Mouse (Mus musculus) kidney, embryonic 16.5 days (tissue): ENCODE measurements around the gene Sema3c. TPM values are rescaled to one million over a fixed set of nuclear protein-coding genes. Genes with fewer than 3 reads are reported as not detected.

ENCODE experiments used
- ATAC-seq: fragments of 200-750 bp; cut with Nextera tagmentation; 2 replicates; pipeline ENCODE4 v1.8.0; 2017; ENCODE audit warnings: moderate TSS enrichment; ENCODE audit not compliant: low FRiP score, low TSS enrichment
- H3K27ac ChIP-seq: fragments of 300-500 bp; sonication (generic); 2 replicates; pipeline ENCODE4 v1.5.1; 2014; ENCODE audit warnings: low read length
- H3K27me3 ChIP-seq: fragments of 300-500 bp; sonication (generic); 2 replicates; pipeline ENCODE4 v1.6.1; 2014; ENCODE audit warnings: low read length, control low read depth, mixed read lengths; ENCODE audit not compliant: insufficient read depth
- H3K36me3 ChIP-seq: fragments of 300-500 bp; sonication (generic); 2 replicates; pipeline ENCODE4 v1.6.1; 2014; ENCODE audit warnings: low read length, control low read depth, mixed read lengths; ENCODE audit not compliant: insufficient read depth
- H3K4me1 ChIP-seq: fragments of 300-500 bp; sonication (generic); 2 replicates; pipeline ENCODE4 v1.6.1; 2014; ENCODE audit warnings: low read length, control low read depth, mixed read lengths; ENCODE audit not compliant: insufficient read depth
- H3K4me2 ChIP-seq: fragments of 300-500 bp; sonication (generic); replicated peaks from 2 replicates; pipeline ENCODE4 v1.6.1; 2014; ENCODE audit warnings: low read depth, low read length
- H3K4me3 ChIP-seq: fragments of 300-500 bp; sonication (generic); 2 replicates; pipeline ENCODE4 v1.5.1; 2014; ENCODE audit warnings: mild to moderate bottlenecking, low read length
- H3K9ac ChIP-seq: fragments of 300-500 bp; sonication (generic); replicated peaks from 2 replicates; pipeline ENCODE4 v1.6.1; 2014; ENCODE audit warnings: low read length
- H3K9me3 ChIP-seq: fragments of 300-500 bp; sonication (generic); 2 replicates; pipeline ENCODE4 v1.6.1; 2016; ENCODE audit warnings: low read length, control low read depth
- WGBS: fragments of 180-500 bp; shearing (Covaris S2); extraction: QIAGEN DNeasy Blood & Tissue Kit; methylation state at CpG from one replicate; pipeline ENCODE4 v1.1.7; 2014; 5-methylcytosine and 5-hydroxymethylcytosine counted together
- polyA plus RNA-seq: library from polyadenylated mRNA; unstranded; fragments of >200 nt; fragmentation: Nextera tagmentation; extraction: Ambion mirVana; gene quantifications from 2 replicates; pipeline ENCODE4 v1.2.1, GENCODE M21; 2015

The Sema3c gene
- polyA plus RNA-seq, 1 experiment from 2014 or later, result 92.4 TPM

- H3K4me1 ChIP-seq, result peaks cover 4% of the 10 kb centered on the region; the same call in 1 of the 2 replicates
- 5% methylated on average over 7 of the region's 7 CpGs for WGBS
- no peaks in the 10 kb centered on the region for H3K9me3 ChIP-seq
- H3K4me2 ChIP-seq, result peak overlapping the region; percentile 77
- peak overlapping the region; percentile 72 for H3K4me3 ChIP-seq
- H3K27me3 ChIP-seq, result no peaks in the 10 kb centered on the region
- H3K9ac ChIP-seq, result peak overlapping the region; percentile 74
- no peaks in the 10 kb centered on the region for H3K36me3 ChIP-seq
- H3K27ac ChIP-seq, result peak overlapping the region; percentile 93
- ATAC-seq, result peak; percentile 35
These were observed 1.1 kb downstream of the Sema3c start for GRCm38 (mm10) chr5:17575183-17575495.

DNA sequence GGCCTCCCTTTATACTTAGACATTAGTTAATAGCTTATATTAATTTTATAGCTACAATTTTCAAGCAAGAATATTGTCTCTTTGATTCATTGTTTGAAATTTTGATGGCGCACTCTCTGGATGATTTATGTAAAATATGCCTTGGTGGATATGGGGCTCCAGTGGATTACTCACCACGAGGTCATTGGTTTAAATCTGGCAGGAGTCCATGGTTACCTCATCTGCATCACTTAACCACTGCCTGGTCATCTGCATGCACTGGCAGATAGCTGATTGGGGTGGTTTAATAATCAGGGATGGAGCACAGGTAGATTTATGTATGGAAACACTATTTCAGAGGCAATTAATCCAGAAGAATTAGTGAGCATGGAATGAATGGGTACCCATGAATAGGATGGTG, 2.0 kb downstream of the Sema3c start:
- ATAC-seq, result no peak
- peak overlapping the region; percentile 38; the same call in 1 of the 2 replicates for H3K9ac ChIP-seq
- no peaks in the 10 kb centered on the region for H3K9me3 ChIP-seq
- H3K4me2 ChIP-seq, result peak overlapping the region; percentile 77
- H3K27ac ChIP-seq, result no peak overlapping the region; the same call in 1 of the 2 replicates
- no peaks in the 10 kb centered on the region for H3K27me3 ChIP-seq
- 40% methylated on average over 2 of the region's 2 CpGs for WGBS
- no peaks in the 10 kb centered on the region for H3K36me3 ChIP-seq
- peak overlapping the region; percentile 72 for H3K4me3 ChIP-seq
- peaks cover 4% of the 10 kb centered on the region; the same call in 1 of the 2 replicates for H3K4me1 ChIP-seq

GRCm38 (mm10) chr5:17582047-17582515, 8.0 kb downstream of the Sema3c start:
- 56% methylated on average over 2 of the region's 2 CpGs for WGBS
- Histone ChIP-seq H3K9ac (no peak overlapping the region), H3K27me3 (no peaks in the 10 kb centered on the region), H3K27ac (no peak overlapping the region), H3K4me2 (no peak overlapping the region), H3K4me3 (no peak overlapping the region), H3K36me3 (no peaks in the 10 kb centered on the region), H3K4me1 (no peaks in the 10 kb centered on the region), H3K9me3 (no peaks in the 10 kb centered on the region)
- ATAC-seq, result no peak

GRCm38 (mm10) chr5:17584299-17584945, 10.3 kb downstream of the Sema3c start:
- Histone ChIP-seq H3K27me3 (no peaks in the 10 kb centered on the region), H3K27ac (no peak overlapping the region), H3K9ac (no peak overlapping the region), H3K36me3 (no peaks in the 10 kb centered on the region), H3K4me3 (no peak overlapping the region), H3K4me2 (no peak overlapping the region), H3K9me3 (no peaks in the 10 kb centered on the region), H3K4me1 (no peaks in the 10 kb centered on the region)
- 64% methylated on average over 2 of the region's 2 CpGs for WGBS
- no peak for ATAC-seq

GRCm38 (mm10) chr5:17586518-17587210, 12.6 kb downstream of the Sema3c start:
- Histone ChIP-seq H3K27ac (no peak overlapping the region), H3K4me2 (no peak overlapping the region), H3K27me3 (no peaks in the 10 kb centered on the region), H3K4me3 (no peak overlapping the region), H3K9me3 (no peaks in the 10 kb centered on the region), H3K4me1 (no peaks in the 10 kb centered on the region), H3K36me3 (no peaks in the 10 kb centered on the region), H3K9ac (no peak overlapping the region)
- 96% methylated on average over 2 of the region's 2 CpGs for WGBS
- no peak for ATAC-seq

DNA sequence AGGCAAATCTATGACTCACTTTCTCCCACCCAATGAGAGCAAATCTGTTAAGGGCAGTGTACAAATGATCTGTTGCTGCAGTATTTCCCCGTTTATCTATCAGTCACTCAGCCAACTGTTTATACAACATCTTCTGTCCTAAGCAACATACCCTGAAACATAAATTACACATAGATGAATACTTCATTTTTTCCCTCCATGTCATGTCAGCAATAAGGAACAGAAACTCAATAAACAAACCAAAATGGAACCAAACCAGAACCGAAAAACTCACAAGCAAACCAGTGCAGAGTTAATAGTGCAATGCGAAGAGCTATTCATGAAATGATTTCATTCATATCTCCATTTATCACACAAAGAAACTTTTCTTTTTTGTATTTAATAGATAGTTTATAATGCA, 17.8 kb downstream of the Sema3c start:
- WGBS, result 88% methylated on average over 3 of the region's 3 CpGs

DNA sequence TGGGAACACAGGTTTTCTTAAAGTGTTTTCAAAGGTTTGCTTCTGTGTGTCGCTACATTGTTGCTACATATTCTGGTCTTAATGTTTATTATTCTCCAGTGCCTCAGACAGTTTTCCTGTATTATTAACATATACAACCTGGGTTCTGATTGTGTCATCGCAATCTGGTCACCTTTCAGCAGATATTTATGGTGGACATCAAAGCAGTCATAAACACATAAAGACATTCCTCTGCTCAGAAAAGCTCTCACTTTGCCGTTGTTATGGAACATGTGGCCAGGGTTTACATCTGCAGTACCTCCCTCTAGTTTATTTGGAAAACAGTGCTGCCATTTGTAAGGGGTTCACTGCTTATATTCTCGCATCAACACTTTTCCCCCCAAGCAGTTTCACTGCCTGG, 27.6 kb downstream of the Sema3c start:
- H3K36me3 ChIP-seq, result no peaks in the 10 kb centered on the region
- ATAC-seq, result no peak
- no peak overlapping the region for H3K27ac ChIP-seq
- WGBS, result 34% methylated on average over 4 of the region's 4 CpGs
- no peak overlapping the region for H3K4me3 ChIP-seq
- H3K9me3 ChIP-seq, result no peaks in the 10 kb centered on the region
- no peak overlapping the region for H3K4me2 ChIP-seq
- no peak overlapping the region for H3K9ac ChIP-seq
- H3K4me1 ChIP-seq, result no peaks in the 10 kb centered on the region
- H3K27me3 ChIP-seq, result no peaks in the 10 kb centered on the region

More for the DNA sequence above, 17.8 kb downstream of the Sema3c start:
- Histone ChIP-seq H3K4me1 (no peaks in the 10 kb centered on the region), H3K4me2 (no peak overlapping the region), H3K27ac (no peak overlapping the region), H3K9ac (no peak overlapping the region), H3K4me3 (no peak overlapping the region), H3K36me3 (no peaks in the 10 kb centered on the region), H3K27me3 (no peaks in the 10 kb centered on the region), H3K9me3 (no peaks in the 10 kb centered on the region)
- no peak for ATAC-seq

- Histone ChIP-seq H3K4me2 (no peak overlapping the region), H3K27ac (no peak overlapping the region)
- 52% methylated on average over 2 of the region's 2 CpGs for WGBS
These were observed 46.5 kb downstream of the Sema3c start for GRCm38 (mm10) chr5:17620619-17621018.

GRCm38 (mm10) chr5:17622564-17622963, 48.5 kb downstream of the Sema3c start:
- Histone ChIP-seq H3K9me3 (no peaks in the 10 kb centered on the region), H3K36me3 (no peaks in the 10 kb centered on the region), H3K9ac (no peak overlapping the region), H3K4me3 (no peak overlapping the region), H3K27me3 (no peaks in the 10 kb centered on the region), H3K4me1 (0 out of 2 replicates have a peak, but pooled peaks cover 2% of the 10 kb centered on the region), H3K27ac (no peak overlapping the region), H3K4me2 (no peak overlapping the region)
- WGBS, result 87% methylated on average over 2 of the region's 2 CpGs
- ATAC-seq, result no peak

More at GRCm38 (mm10) chr5:17620619-17621018, 46.5 kb downstream of the Sema3c start:
- Histone ChIP-seq H3K27me3 (no peaks in the 10 kb centered on the region), H3K36me3 (no peaks in the 10 kb centered on the region), H3K9ac (no peak overlapping the region), H3K9me3 (no peaks in the 10 kb centered on the region), H3K4me1 (0 out of 2 replicates have a peak, but pooled peaks cover 2% of the 10 kb centered on the region), H3K4me3 (no peak overlapping the region)
- no peak for ATAC-seq

DNA sequence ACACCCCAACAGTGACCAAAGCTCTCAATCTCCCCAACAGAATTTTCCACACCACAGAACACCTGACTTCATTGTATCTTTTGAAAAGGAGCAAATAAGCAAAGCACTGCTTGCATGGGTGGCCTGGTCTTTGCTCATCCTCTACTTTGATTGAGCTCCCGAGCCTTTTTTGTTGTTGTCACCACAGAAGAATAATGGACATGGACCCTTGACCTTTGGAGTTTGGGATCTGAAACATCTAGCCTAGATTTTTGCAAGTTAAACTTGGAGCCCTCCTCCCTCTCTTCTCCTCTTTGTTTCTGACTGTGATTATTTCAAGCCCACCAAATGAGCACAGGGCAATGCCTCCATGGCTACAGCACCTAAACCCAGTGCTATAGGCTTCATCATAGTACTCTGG, 54.5 kb downstream of the Sema3c start:
- no peak for ATAC-seq
- H3K9ac ChIP-seq, result no peak overlapping the region
- H3K4me1 ChIP-seq, result 0 out of 2 replicates have a peak, but pooled peaks cover 2% of the 10 kb centered on the region
- no peak overlapping the region for H3K4me3 ChIP-seq
- 21% methylated on average over 1 of the region's 1 CpGs for WGBS
- no peaks in the 10 kb centered on the region for H3K27me3 ChIP-seq
- H3K4me2 ChIP-seq, result no peak overlapping the region
- H3K27ac ChIP-seq, result no peak overlapping the region
- no peaks in the 10 kb centered on the region for H3K36me3 ChIP-seq
- H3K9me3 ChIP-seq, result no peaks in the 10 kb centered on the region
